Mouse (Mus musculus): Measurements from ENCODE around the gene Gopc. TPM values are rescaled to one million over a fixed set of nuclear protein-coding genes. Genes with fewer than 3 reads are reported as not detected.

The Gopc gene
- total and polyA plus RNA-seq, 2 experiments from 2014 or later, result 7.4 to 10.1 TPM

GRCm38 (mm10) chr10:52376422-52376821 is 5.5 kb downstream of the Gopc start:
- Histone ChIP-seq H3K36me3 (replicated peaks; ENCODE audit: control insufficient read depth, insufficient read depth, low read length) (no peaks in the 10 kb centered on the region), H3K4me1 (ENCODE audit: control insufficient read depth, insufficient read depth) (peaks cover 8% of the 10 kb centered on the region), H3K27me3 (ENCODE audit: control insufficient read depth, insufficient read depth, low read length) (no peaks in the 10 kb centered on the region), H3K9me3 (replicated peaks; ENCODE audit: control insufficient read depth, low read length) (no peaks in the 10 kb centered on the region), H3K4me2 (ENCODE audit: low read depth, low read length) (no peak overlapping the region), H3K9ac (replicated peaks; ENCODE audit: low read depth, low read length) (no peak overlapping the region), H3K4me3 (ENCODE audit: low read depth, low read length) (no peak overlapping the region), H3K27ac (ENCODE audit: low read depth) (no peak overlapping the region)
- no peak for DNase-seq (ENCODE audit: low spot score)
- 79% methylated on average over 2 of the region's 2 CpGs for WGBS
- ATAC-seq (ENCODE audit: insufficient read depth, low read depth), result no peak
- no peak for TF ChIP-seq EP300 (IDR thresholded peaks at IDR 0.05; ENCODE audit: low read depth)
- TF ChIP-seq CTCF (IDR thresholded peaks at IDR 0.05; ENCODE audit: low read depth), result no peak

DNA sequence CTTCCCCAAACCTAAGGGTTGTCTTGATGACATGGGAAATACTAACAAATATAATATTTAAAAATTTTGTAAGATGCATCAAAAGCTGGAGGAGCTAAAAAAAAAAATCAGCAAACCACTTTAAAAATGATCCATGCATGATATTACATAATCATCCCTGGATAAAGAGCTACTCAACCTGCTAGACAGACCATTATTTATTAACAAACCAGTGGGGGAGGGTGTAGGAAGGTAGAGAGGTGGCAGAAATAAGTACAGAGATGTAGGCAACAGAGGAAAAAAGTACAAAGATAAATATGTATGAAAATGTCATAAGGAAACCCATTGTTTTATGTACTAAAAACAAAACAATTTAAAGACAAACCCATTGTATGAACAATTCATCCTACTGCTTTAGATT is 7.3 kb downstream of the Gopc start:
- Histone ChIP-seq H3K9ac (replicated peaks; ENCODE audit: low read depth, low read length) (no peak overlapping the region), H3K36me3 (replicated peaks; ENCODE audit: control insufficient read depth, insufficient read depth, low read length) (no peaks in the 10 kb centered on the region), H3K27me3 (ENCODE audit: control insufficient read depth, insufficient read depth, low read length) (no peaks in the 10 kb centered on the region), H3K4me3 (ENCODE audit: low read depth, low read length) (no peak overlapping the region), H3K9me3 (replicated peaks; ENCODE audit: control insufficient read depth, low read length) (no peaks in the 10 kb centered on the region), H3K4me2 (ENCODE audit: low read depth, low read length) (no peak overlapping the region), H3K27ac (ENCODE audit: low read depth) (no peak overlapping the region), H3K4me1 (ENCODE audit: control insufficient read depth, insufficient read depth) (no peaks in the 10 kb centered on the region)
- DNase-seq (ENCODE audit: low spot score) (no peak), ATAC-seq (ENCODE audit: insufficient read depth, low read depth) (no peak)
- TF ChIP-seq EP300 (IDR thresholded peaks at IDR 0.05; ENCODE audit: low read depth) (no peak), CTCF (IDR thresholded peaks at IDR 0.05; ENCODE audit: low read depth) (no peak)

DNA sequence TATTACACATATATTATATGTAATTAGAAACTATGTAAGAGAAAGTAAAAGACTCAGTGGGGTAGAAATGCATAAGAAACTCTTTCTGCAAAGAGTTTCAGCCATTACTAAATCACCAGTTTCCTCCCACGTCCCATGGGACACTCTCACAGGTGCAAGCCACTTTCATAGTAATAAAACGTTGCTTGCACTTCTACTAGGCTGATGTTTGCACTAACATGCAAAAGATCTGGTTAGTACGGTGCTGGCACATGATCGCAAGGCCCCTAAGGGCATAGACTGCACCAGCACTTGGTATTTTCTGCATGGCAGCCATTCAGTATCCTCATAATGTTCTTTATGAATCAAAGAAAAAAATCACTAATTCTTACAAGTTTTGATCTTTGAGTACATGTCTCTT is 8.1 kb downstream of the Gopc start:
- Histone ChIP-seq H3K9ac (replicated peaks; ENCODE audit: low read depth, low read length) (no peak overlapping the region), H3K27me3 (ENCODE audit: control insufficient read depth, insufficient read depth, low read length) (no peaks in the 10 kb centered on the region), H3K9me3 (replicated peaks; ENCODE audit: control insufficient read depth, low read length) (no peaks in the 10 kb centered on the region), H3K36me3 (replicated peaks; ENCODE audit: control insufficient read depth, insufficient read depth, low read length) (no peaks in the 10 kb centered on the region), H3K4me2 (ENCODE audit: low read depth, low read length) (no peak overlapping the region), H3K4me1 (ENCODE audit: control insufficient read depth, insufficient read depth) (no peaks in the 10 kb centered on the region), H3K4me3 (ENCODE audit: low read depth, low read length) (no peak overlapping the region), H3K27ac (ENCODE audit: low read depth) (no peak overlapping the region)
- no peak for TF ChIP-seq EP300 (IDR thresholded peaks at IDR 0.05; ENCODE audit: low read depth)
- no peak for TF ChIP-seq CTCF (IDR thresholded peaks at IDR 0.05; ENCODE audit: low read depth)
- ATAC-seq (ENCODE audit: insufficient read depth, low read depth), result no peak
- 81% methylated on average over 4 of the region's 4 CpGs for WGBS
- no peak for DNase-seq (ENCODE audit: low spot score)

DNA sequence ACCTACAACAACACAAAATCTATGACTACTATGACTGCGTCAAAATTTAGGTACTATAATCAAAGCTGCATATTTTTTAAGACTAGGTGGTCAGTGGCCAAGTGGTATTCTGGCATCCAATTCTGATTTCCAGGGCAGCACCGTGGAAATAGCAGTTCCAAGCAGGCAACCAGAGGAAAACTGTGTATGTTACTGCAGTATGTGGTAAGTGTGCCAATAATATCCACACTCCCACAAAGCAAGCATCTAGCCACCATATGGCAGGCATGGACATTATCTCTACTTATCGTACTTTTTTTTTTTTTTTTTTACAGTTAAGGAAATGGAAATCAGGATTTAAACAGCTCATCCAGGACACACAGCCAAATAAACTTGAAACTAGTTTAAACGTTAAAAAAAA is 13.5 kb downstream of the Gopc start:
- no peaks in the 10 kb centered on the region for H3K9me3 ChIP-seq (replicated peaks; ENCODE audit: control insufficient read depth, low read length)
- ATAC-seq (ENCODE audit: insufficient read depth, low read depth) (no peak), DNase-seq (ENCODE audit: low spot score) (no peak)
- H3K9ac ChIP-seq (replicated peaks; ENCODE audit: low read depth, low read length), result no peak overlapping the region
- H3K36me3 ChIP-seq (replicated peaks; ENCODE audit: control insufficient read depth, insufficient read depth, low read length), result no peaks in the 10 kb centered on the region
- WGBS, result 63% methylated on average over 4 of the region's 4 CpGs
- no peak overlapping the region for H3K4me3 ChIP-seq (ENCODE audit: low read depth, low read length)
- H3K27me3 ChIP-seq (ENCODE audit: control insufficient read depth, insufficient read depth, low read length), result no peaks in the 10 kb centered on the region
- no peak overlapping the region for H3K4me2 ChIP-seq (ENCODE audit: low read depth, low read length)
- H3K27ac ChIP-seq (ENCODE audit: low read depth), result no peak overlapping the region
- TF ChIP-seq CTCF (IDR thresholded peaks at IDR 0.05; ENCODE audit: low read depth) (no peak), EP300 (IDR thresholded peaks at IDR 0.05; ENCODE audit: low read depth) (no peak)
- no peaks in the 10 kb centered on the region for H3K4me1 ChIP-seq (ENCODE audit: control insufficient read depth, insufficient read depth)

GRCm38 (mm10) chr10:52360862-52361609 is 20.9 kb downstream of the Gopc start:
- Histone ChIP-seq H3K36me3 (replicated peaks; ENCODE audit: control insufficient read depth, insufficient read depth, low read length) (peaks cover 3% of the 10 kb centered on the region; the same call in 1 of the 2 replicates), H3K4me1 (ENCODE audit: control insufficient read depth, insufficient read depth) (no peaks in the 10 kb centered on the region), H3K4me2 (ENCODE audit: low read depth, low read length) (no peak overlapping the region), H3K4me3 (ENCODE audit: low read depth, low read length) (no peak overlapping the region), H3K27me3 (ENCODE audit: control insufficient read depth, insufficient read depth, low read length) (no peaks in the 10 kb centered on the region), H3K9me3 (replicated peaks; ENCODE audit: control insufficient read depth, low read length) (no peaks in the 10 kb centered on the region), H3K9ac (replicated peaks; ENCODE audit: low read depth, low read length) (no peak overlapping the region), H3K27ac (ENCODE audit: low read depth) (no peak overlapping the region)
- DNase-seq (ENCODE audit: low spot score) (no peak), ATAC-seq (ENCODE audit: insufficient read depth, low read depth) (no peak)
- 88% methylated on average over 9 of the region's 9 CpGs for WGBS
- TF ChIP-seq EP300 (IDR thresholded peaks at IDR 0.05; ENCODE audit: low read depth) (no peak), CTCF (IDR thresholded peaks at IDR 0.05; ENCODE audit: low read depth) (no peak)

DNA sequence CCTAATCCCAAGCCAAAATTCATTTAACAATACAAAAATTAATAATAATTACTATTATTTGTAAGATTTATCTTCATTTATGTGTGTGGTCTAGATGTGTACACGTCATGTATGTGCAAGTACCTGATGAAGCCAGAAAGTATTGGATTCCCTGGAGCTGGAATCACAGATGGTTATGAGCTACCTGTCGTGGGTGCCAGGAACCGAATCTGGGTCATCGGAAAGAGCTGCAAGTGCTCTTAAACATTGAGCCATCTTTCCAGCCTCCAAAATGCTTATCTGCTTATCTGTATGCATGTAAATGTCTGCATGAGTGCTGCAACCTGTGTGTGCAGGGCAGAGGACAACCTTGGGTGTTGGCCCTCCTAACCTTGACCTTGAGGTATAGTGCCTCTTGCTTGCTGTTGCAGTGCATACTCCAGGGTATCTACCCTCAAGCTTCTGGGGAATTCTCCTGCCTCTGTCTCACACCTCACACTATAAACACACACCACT is 21.6 kb downstream of the Gopc start:
- WGBS, result 94% methylated on average over 4 of the region's 4 CpGs
- TF ChIP-seq EP300 (IDR thresholded peaks at IDR 0.05; ENCODE audit: low read depth), result no peak
- no peak for TF ChIP-seq CTCF (IDR thresholded peaks at IDR 0.05; ENCODE audit: low read depth)
- H3K27ac ChIP-seq (ENCODE audit: low read depth), result no peak overlapping the region

More for the DNA sequence above, 21.6 kb downstream of the Gopc start:
- Histone ChIP-seq H3K4me2 (ENCODE audit: low read depth, low read length) (no peak overlapping the region), H3K4me1 (ENCODE audit: control insufficient read depth, insufficient read depth) (no peaks in the 10 kb centered on the region), H3K9me3 (replicated peaks; ENCODE audit: control insufficient read depth, low read length) (no peaks in the 10 kb centered on the region), H3K36me3 (replicated peaks; ENCODE audit: control insufficient read depth, insufficient read depth, low read length) (peaks cover 8% of the 10 kb centered on the region), H3K27me3 (ENCODE audit: control insufficient read depth, insufficient read depth, low read length) (no peaks in the 10 kb centered on the region), H3K9ac (replicated peaks; ENCODE audit: low read depth, low read length) (no peak overlapping the region), H3K4me3 (ENCODE audit: low read depth, low read length) (no peak overlapping the region)
- DNase-seq (ENCODE audit: low spot score) (no peak), ATAC-seq (ENCODE audit: insufficient read depth, low read depth) (no peak)

Measured in heart, postnatal 0 days (tissue).